Mouse (Mus musculus) ovary, adult 18-20 months (tissue): ENCODE measurements at regions not wholly inside any gene's neighbourhood (a gene's known extent, or its start where the extent isn't known, plus 50 kb on each side); places are given as distances from the start of the nearest gene placed in this dataset.

ENCODE experiments used
- DNase-seq: peaks from one replicate; pipeline ENCODE4 v3.0.0; 2022; ENCODE audit warnings: low spot score, mixed read lengths

DNA sequence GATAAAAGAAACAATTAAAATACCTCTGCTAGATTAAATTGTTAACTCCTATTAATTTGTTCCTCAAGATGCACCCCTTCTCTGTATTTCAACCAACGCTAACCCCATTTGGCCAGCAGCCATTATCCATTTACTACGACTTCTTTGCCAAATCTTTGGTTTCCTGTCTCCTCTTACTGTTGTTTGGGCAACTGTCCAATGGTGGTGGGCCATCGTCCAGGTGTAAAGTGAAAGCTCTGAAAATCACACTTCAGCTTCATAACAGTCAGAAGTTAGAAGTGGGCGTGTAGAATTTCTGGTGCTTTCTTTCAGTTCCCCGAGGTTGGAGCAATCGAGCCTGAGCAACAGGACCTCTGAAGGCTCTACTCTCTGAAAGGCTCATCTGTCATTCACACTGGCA lies 66.8 kb upstream of the Zbtb20 start:
- DNase-seq: no peak

GRCm38 (mm10) chr16:42807536-42807935 lies 68.1 kb upstream of the Zbtb20 start:
- no peak for DNase-seq

GRCm38 (mm10) chr16:42803609-42804008 lies 72.1 kb upstream of the Zbtb20 start:
- no peak for DNase-seq

GRCm38 (mm10) chr16:42792571-42792970 lies 83.1 kb upstream of the Zbtb20 start:
- no peak for DNase-seq

DNA sequence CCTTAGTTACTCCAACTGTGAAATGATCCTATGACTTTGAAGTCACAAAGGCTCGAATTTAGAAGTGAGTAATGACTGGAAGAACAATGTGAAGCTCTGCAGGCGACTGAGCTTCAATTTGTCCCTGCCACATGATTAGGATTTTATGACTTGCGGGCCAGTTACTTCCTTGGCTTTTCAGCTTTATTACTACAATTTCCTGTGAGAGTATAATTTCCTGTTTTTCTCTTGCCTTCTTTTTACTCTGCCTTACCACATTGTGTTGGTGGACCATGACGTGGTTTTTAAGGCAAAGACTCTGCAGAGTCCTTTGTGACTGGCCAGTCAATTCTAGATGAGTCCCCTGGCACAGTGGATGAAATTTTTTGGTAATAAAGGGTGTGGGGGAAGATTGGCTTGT lies 91.0 kb upstream of the Zbtb20 start:
- no peak for DNase-seq

DNA sequence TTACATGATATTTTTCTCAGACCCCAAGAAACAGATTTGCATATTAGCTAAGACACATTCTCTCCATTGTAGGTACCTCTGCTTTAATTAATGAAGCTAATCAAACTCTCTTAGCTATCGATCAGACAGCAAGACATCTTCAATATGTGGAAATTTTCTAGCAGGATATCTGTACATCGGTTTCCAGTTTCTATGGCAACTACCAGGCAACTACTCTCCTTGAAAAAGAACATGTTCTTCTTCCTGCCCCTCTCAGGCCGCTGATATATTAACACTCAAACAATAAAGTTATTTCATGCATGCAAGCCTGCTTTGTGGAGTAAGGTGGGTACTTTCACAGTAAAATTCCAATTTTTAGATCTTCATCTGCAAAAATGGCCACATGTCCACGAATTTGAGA lies 91.7 kb upstream of the Zbtb20 start:
- no peak for DNase-seq

DNA sequence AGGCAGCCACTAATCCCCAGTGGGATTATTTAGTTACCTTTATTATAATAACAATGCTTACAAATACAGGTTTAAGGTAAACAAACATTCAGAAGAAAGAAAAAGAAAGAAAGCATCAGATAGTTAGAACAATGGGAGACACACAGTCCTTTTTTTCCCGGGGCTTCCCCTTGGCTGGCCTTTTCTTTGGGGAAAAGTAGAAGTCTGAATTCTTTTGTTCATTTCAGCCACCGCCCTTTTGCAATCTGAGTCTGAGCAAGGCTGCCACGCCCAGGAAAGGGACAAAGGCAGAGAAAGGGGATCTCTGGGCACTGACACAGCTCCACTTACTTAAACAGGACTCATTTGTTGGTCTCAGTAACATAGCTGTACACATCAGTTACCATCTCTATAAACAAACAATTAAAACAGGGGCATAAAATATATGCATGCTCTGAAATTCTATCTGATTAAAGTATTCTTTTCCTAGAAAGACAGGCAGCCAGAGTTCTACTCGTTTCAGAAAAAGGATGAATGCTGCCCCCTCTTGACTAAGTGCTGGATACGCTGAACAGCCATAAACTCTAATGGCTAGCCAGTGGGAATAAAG lies 93.5 kb upstream of the Zbtb20 start:
- no peak for DNase-seq

GRCm38 (mm10) chr16:42781096-42782071 lies 94.3 kb upstream of the Zbtb20 start:
- no peak for DNase-seq

DNA sequence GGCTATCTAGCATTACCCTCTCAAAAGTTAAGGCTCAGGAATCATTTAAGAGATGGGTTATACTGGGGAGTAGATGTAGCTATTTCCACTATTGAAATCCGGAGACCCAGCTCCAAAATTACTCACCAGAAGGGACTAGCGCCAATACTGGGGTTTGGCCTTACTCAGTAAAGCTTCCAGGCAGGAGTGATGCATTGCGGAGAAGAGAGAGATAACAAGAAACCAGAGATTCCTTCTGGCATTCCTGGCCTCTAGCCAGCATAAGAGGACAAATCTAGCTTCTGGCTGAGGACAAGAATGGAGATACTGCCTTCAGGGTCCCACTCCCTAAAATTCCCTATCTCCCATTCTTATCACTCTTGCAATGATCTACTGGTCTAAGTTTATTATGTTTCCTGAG lies 95.7 kb upstream of the Zbtb20 start:
- DNase-seq: peak; percentile 22

- DNase-seq: no peak
Measured at GRCm38 (mm10) chr16:42772640-42773039, 103.0 kb upstream of the Zbtb20 start.

- no peak for DNase-seq
Measured at GRCm38 (mm10) chr16:42770199-42770598, 105.5 kb upstream of the Zbtb20 start.

- DNase-seq: no peak
Measured at GRCm38 (mm10) chr16:42748681-42749080, 127.0 kb upstream of the Zbtb20 start.

DNA sequence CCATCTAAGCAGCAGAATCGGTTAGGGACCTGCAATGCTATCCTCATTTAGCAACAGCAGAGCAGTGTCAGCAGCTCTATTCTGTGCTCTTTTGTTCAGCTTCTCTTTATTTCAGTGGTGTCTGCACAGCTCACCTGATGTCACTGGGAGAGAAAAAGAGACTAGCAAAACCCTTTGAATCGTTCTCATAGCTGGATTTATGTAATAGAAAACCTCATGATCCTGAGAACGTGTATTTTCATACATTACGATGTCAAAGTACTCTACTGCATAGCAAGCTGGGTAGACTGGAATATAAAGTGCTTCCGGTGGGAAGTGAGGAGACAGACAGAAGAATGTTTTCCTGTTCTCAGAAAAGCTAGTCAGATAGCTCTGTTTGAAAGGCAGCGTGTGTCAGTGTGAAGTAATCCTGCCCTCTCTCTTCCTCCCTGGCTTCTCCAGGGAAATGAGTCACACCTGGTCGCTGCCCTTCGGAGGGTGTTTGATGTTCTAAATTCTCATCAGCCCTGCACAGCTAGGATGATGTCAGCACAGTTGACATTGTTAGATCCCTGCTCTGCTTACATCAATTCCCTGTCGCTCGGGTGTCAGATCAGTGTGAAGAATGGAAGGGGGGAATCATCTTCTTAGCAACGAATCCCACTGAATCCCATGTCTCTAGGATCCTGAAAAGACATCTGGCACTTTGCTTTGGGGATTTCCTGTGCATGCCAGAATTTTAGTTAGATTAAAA lies 129.6 kb upstream of the Zbtb20 start:
- no peak for DNase-seq

GRCm38 (mm10) chr16:42743538-42743937 lies 132.1 kb upstream of the Zbtb20 start:
- DNase-seq: no peak

DNA sequence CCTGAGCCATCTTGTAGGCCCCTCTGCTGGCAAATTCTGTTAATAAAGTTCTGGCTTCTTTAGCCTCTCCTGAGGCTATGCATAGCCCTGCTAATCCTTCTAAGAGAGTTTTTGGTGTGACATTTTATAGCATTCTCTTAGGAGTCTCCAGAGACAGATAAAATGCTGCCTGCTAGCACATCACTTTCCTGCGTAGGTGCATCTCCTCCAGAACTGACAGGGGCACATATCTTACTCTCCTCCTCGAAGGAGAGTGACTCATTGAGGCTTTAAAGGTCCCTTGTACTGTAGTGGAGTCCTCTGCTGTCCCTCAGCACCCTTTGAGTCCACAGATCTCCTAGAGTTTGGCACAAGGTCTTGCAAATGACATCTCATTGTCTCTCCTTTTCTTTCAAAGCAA lies 132.6 kb upstream of the Zbtb20 start:
- no peak for DNase-seq

DNA sequence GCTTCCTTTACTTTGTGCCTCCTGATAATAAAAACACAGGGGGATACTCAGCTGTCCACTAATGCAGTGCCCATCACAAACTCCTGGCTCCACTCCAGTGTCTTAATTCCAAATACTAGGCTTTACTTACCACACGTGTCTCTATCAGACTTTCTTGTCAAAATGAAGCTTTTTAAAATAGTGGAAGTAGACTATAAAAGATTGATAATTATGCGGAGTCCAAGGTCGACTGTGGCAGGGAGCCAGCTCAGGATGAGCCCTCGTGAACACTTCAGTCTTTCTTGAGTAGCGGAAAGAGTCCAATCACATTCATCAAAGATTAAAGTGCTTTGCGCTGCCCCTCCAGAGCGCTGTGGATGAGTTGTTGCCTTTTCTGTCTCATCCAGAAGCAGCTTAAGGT lies 147.9 kb upstream of the Zbtb20 start:
- DNase-seq: no peak

GRCm38 (mm10) chr16:42719915-42720314 lies 155.8 kb upstream of the Zbtb20 start:
- DNase-seq: no peak

DNA sequence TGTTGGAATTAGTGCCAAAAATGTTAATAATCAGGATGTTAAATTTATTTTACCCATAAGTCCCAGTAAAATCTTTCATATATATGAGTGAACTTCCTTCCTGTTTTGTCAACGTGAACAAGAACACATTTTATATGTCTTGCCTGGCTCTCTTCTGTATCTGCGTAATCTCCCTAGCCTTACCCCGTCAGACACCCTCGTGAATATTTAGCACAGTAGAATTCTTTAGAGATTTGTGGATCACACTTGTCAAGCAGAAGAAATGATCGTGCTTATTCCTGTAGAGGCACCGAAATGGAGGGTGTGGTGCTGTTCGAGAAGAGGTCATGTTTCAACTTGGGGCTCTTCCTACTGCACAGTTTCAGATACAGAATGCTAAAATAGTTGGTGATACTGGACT lies 157.2 kb upstream of the Zbtb20 start:
- DNase-seq: no peak

DNA sequence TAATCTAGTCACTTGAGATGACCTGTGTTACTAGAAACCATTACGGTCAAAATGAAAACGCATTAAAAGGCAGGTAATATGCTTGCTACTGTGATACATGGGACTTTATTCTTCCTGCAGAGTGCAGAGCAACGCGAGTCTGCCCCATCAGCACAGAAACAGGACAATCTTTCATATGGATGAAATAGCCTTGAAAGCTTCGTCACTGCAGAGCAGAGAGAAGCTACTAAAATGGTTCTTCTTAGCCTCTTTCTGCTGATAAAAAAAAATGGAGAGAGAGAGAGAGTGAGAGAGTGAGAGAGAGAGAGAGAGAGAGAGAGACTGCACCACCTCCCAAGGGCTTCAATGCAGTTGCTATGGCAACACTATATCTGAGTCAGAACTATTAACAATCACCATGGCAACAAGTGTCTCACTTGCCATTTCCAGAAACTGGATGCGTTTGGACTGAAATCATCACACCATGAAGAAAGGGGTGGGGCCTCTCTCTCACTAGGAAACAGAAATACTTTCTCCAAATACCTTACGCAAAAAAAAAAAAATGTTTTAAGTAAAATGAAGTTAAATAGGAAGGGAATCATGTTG lies 157.8 kb upstream of the Zbtb20 start:
- DNase-seq: no peak

DNA sequence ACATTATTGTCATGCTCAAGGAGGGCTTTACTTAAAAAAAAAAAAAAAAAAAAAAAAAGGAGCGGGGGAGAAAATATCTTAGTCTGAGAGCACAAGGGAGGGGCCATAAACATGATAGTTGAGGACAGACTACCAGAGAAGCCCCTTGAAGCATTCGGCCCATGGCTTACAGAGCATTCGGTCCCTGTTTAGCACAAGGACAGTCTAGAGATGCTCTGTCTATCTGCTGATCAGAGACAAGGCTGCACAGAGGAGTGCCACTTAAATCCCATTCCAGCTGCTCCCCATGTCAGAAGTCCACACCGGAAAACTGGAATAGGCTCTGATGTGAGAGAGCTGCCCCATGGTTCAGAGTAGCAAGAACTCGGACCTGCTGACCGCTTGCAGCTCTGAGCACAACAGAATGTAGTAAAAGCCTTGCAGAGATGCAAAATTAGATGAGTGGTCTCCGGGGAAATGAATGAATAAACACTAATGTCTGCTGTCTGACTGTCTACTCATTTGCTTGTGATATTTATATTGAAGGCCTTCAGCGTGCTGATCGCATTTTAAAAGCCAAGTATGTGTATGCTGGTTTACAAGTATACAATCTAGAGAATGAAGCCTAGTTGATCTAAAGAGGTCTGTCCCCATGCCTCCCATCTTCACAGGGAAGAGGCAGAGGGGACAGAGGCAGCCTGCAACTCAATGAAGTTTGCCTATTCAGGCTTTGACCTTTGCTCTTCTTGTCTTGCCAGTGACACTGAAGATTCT lies 158.4 kb upstream of the Zbtb20 start:
- no peak for DNase-seq

DNA sequence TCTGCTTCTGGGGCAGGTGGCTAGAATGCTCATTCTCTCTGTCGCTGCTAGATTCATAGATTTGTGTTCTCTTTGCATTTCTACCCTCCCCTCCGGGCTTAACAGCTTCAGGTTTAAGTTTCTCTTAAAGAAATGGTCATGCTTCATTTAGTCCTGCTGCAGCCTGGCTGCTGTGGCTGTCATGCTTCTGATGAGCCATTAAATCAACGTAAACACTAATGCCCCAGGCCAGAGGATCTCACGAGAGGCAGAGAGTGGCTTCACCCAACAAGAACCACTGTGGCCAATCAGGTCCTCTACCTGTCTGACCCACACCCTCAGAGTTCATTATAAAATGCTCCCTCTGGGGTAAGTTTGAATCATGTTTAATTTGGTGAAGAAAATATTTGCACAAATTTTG lies 173.0 kb upstream of the Zbtb20 start:
- DNase-seq: no peak

GRCm38 (mm10) chr16:42681196-42681595 lies 194.5 kb upstream of the Zbtb20 start:
- no peak for DNase-seq
